Mouse (Mus musculus): ENCODE results near the gene Clec1a. TPM values are rescaled to one million over a fixed set of nuclear protein-coding genes. Genes with fewer than 3 reads are reported as not detected.
"Not testable (repeated sequence)": the region's sequence is repeated elsewhere in the genome, so short reads cannot be mapped to it uniquely, and the experiment has no call there.

Gene Clec1a
- not detected for polyA plus RNA-seq (2017; shearing (Covaris generic))

DNA sequence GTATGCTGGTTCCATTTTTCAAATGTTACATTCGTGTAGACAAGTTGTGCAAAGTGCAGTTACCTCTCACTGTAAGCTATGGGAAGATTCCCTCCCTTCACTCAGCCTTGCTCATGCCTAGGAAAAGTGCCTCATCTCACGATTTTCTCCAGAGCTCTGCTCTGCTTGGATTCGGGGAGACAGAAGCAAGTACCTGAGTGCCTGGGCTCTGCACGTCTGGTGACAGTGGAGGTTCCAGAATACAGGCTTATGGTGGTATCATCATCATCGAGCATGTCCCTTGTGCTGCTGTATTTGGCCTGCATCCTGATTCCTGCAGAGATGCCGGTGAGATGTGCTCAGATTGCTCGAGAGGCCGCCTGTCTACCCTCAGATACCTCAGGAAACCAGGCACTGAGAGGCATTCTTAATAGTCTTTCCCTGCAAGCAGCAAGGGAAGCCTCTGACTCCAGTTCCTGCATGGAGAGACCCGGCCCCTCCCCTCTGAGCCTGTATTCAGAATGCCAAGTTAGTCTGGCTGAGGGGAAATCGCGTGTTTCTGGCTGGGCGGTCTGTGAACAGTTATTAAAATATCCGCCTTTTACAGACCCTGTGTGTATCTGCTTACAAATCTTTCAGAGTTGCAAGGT is at the start of gene Clec1a:
Gene Clec1a (minus strand): TSS at position 590 of the 629 bp plus-strand sequence.
- no peak for ATAC-seq

GRCm38 (mm10) chr6:129499516-129499915 is 47.7 kb upstream of the Clec1a start:
- not testable (repeated sequence) for ATAC-seq

DNA sequence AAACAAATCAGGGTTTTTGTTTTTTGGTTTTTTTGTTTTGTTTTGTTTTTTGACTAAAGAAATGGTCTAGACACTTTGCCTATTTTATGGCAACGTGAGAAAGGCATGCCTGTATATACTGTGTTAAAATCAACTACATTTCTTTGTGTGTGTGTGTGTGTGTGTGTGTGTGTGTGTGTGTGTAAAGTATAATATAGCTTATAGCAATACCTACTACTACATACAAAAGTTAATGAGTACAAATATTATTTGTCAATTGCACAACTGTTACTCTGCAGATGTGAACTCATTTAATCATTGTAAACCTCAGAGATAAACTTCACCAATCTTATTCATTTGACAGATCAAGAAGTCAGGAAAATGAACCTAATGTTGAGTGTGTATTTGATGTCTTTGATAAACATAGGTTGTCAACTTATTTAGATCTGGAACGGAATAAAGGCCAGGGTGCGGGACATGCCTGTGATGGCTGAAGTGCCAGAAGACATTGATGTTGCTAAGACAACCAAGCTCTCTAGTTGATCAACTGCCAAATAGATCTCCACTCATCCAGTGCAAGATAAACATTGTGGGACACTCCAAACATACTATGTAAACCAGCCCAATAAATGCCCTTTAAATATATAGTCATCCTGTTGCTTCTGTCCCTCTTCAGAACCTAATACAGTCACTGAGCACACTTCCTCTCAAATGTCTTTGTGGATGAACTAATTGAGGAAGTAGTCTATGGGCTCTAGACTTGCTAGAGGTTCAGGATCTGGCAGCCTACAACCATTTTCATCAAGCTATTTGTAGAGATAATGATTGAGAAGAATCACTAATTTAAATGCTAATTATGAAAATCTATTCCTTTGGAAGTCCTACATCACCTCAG is 45.8 kb upstream of the Clec1a start:
- ATAC-seq: no peak

DNA sequence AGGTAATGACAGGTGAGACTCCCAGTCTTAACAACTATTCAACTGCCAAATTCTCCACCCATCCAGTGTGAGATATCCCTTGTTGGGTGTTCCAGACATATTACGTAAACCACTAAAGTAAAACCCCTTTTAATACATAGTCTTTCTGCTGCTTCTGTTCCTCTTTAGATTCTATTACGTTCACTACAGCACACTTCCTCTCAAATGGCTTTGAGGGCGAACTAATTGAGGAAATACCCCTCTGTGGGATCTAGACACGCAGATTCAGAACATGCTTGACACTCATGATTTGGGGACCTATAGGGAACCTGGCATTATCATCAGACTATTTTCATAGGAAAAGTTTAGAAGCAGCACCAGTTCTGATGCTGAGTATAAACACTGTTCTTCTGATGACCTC is 43.1 kb upstream of the Clec1a start:
- no peak for ATAC-seq

DNA sequence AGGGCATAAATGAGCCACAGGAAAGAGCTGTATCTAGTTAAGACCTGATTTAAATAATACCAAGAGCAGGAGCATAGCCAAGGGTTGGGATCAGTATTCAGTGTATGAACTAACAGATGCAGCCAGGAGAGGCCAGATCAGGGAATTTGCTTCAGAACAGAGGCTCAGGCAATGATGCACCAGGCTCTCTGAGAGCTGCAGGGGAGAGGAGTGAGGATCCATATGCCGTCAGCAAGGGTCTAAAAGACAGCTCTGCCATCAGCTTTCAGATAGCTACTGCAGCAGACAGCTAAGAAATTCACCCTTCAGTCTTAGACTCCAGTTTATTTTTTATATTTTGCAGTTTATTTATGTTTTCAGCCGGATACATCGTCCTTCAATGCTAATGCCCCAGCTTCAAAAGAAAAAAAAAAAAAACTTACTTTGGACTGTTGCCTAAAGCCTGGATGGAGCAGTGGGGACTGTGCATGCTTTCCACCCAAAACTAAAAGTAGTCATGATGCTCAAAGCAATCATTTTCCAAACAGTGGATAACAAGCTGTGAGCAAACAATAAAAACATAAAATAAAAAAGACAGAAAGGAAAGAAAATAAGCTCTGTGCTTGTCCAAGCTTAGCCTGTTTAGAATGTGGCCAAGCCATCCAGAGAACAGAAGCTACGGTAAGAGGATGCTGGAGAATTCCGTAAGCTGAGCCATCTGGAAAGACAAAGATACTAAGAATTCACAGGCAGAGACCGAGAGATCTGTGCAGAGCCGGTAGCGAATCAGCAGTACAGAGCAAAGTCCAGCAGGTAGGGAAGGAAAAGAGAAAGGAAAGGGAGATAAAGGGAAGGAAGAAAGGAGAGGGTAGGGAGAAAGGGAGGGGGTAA is 28.5 kb upstream of the Clec1a start:
- no peak for ATAC-seq

DNA sequence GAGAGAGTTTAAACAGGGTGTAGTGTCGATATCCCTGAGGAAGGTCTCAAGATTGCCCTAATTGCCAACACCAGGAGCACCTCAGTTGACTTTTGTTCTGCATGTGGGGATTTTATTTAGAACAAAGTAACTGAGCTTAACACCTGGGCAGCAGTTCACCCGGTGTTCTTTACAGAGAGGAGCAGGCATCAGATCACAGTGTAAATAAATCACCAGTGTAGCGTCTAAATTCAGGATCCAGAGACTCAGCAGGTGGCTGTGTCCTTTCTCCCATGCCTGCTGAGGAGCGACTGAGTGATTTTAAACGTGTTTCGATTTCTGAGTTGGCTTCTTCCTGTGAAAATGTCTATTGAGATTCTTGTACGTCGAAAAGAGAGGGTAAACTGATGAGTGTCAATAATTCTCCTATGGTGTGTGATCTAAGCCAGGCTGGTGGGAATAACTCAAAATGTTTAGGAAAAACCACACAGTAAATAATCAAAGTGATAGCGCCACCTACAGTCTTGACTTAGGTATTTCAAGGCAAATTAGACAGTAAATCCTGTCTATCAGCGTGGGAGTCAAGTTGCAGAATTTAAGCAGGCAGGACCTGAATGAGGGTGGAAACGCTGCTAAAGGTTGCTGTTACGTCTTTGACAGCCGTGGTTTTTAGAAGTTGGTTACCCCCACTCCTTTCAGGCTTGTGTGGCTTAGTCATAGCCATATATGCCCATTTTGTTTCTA is 24.8 kb upstream of the Clec1a start:
- peak; percentile 52 for ATAC-seq

DNA sequence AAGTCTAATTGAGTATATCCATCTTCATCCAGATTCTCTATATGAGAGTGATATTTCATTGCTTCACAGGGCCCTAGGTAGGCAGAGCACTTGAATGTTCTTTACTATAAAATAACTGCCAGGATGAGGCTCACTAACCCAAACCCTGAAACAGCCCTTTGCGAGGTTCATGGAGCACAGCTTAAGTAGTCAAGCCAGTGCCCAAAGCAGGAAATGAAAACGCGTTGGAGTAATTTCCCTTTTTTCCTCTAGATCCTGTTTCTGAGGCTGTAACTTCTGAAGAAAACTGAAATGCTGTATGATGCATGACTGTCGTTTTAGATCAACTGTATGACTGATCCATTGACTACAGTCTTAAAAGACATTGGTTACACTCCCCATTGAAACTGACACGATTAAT is 20.8 kb upstream of the Clec1a start:
- no peak for ATAC-seq

DNA sequence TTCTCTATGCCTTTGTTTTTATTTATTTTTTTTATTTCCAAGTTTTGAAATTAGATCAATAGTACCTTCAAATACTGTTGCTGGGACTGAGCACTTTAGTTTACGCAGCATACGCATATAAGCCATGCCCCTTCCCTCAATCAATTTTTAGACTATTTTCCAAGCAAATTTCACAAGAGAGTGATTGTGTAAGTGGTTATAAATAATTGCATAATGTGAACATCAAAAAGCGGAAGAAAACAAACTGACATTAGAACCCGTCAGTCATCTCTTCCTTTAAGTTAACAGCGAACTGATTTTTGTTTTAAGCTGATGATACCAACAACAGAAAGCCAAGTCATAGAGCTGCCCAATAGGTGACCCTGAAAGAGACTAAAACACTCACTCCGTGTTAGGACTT is 19.6 kb upstream of the Clec1a start:
- no peak for ATAC-seq

DNA sequence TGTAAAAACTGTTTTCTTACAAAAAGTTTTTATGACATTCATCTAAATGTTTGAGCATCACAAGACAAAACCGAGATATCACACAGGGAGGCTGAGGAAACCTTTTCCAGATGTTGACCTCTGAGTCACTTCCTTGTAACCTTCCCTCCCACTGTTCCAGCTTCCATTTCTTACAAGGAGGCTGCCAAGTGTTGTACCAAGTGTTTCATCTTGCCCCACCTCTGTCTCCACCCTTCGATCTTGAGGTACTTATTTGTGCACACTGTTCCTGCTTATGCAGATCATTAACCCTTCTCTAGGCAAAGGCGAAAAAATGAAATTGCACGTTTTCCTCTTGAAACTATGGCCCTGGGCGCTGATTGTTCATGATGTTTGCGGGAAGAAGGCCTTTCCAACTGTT is 2.1 kb downstream of the Clec1a start:
- ATAC-seq: no peak

- ATAC-seq: no peak
These were observed 13.8 kb downstream of the Clec1a start for GRCm38 (mm10) chr6:129438033-129438432.

- no peak for ATAC-seq
These were observed 15.8 kb downstream of the Clec1a start for GRCm38 (mm10) chr6:129436025-129436424.

DNA sequence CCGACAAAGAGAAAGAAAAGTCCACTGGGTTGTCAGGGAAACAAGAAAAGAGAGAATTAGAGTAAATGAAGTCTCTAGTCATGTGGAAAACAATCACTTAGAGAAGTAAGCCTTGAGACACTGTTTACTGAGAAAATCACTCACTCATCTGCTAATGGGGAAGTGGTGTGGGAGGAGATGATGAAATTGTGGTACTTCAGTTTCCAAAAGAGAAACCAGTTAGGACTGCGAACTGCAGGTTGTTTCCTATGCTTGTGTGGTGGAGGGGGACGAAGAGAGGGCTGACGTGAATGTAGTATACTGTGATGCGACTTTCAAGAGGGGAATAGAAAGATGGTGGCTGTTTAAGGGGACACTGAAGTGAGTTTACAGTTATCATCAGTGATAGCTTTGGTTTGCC is 17.6 kb downstream of the Clec1a start:
- ATAC-seq: peak; percentile 92

- no peak for ATAC-seq
These were observed 24.5 kb downstream of the Clec1a start for GRCm38 (mm10) chr6:129427281-129427680.

- ATAC-seq: no peak
These were observed 26.0 kb downstream of the Clec1a start for GRCm38 (mm10) chr6:129425812-129426211.

- ATAC-seq: no peak
These were observed 26.6 kb downstream of the Clec1a start for GRCm38 (mm10) chr6:129425217-129425616.

DNA sequence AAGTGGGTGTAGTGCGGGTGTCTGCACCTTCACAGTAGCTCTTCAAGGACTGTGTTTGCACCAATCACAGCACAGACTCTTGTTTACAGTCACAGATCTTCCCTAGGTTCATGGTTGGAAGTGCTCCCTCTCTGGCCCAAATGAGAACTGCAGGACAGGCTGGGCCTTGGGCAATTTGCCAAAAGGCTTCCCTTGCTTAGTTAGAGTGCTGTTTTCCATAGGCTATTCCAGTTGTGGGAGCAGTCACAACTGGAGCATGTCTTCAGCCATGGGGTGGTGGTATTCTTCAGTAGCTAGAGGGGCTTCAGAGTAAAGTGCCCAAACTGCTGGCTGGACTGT is 28.1 kb downstream of the Clec1a start:
- peak; percentile 63 for ATAC-seq

GRCm38 (mm10) chr6:129423040-129423733 is 28.6 kb downstream of the Clec1a start:
- no peak for ATAC-seq

DNA sequence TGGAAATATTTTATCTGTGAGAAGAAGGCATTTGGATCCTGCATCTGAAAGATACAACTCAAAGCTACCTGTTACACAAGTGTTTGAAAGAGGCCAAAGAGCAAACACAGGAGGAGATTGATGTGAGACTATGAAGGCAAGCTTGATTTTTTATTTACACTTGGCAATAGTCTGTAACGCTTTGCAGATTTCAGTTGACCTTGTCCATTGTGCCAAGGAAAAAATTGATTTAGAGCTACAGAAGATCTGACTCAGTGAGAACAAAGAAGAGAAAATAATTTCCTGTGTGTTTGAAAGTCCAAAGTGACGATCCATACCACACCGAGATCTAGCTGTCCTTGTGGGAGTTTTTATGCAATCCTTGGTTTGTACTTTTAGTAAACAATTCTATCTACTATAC is 29.5 kb downstream of the Clec1a start:
- ATAC-seq: no peak

- no peak for ATAC-seq
These were observed 37.6 kb downstream of the Clec1a start for GRCm38 (mm10) chr6:129414177-129414576.

GRCm38 (mm10) chr6:129408562-129408961 is 43.2 kb downstream of the Clec1a start, which contains the start of gene Clec9a:
Gene Clec9a, plus strand, starts transcription at chr6:129408862.
- no peak for ATAC-seq

DNA sequence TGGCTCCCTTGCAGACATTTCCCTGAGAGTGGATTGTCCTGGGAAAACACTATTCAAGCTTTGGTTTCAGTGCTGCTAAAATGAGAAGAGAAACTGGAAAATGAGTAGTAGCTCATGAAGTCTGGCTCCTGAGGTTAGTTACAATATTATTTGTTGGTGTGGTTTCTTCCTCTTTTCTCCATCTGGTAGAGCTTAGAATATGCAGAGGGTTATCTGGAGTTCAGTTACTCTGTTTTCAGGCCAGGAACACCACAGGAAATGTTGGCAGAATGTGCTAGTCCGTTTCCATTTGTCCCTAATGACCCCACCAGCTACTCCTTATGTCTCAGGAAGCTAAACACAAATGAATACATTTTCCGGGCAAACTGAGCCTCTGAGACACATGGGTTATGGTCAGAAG is 44.5 kb downstream of the Clec1a start:
- no peak for ATAC-seq

- no peak for ATAC-seq
These were observed 45.8 kb downstream of the Clec1a start for GRCm38 (mm10) chr6:129405999-129406398.

All from activated CD4-positive, CD25-positive, alpha-beta regulatory T cell, adult 4 months (primary cell).